Mouse (Mus musculus): Measurements from ENCODE around the gene Tas1r1. TPM values are rescaled to one million over a fixed set of nuclear protein-coding genes. Genes with fewer than 3 reads are reported as not detected.

Tas1r1 gene
- total and polyA plus RNA-seq, 2 experiments from 2014 or later: 0.11 to 1.6 TPM

- Histone ChIP-seq H3K27me3 (ENCODE audit: insufficient read depth, low read length) (no peaks in the 10 kb centered on the region), H3K4me1 (ENCODE audit: insufficient read depth, low read length) (peaks cover 14% of the 10 kb centered on the region; the same call in 1 of the 2 replicates), H3K9me3 (ENCODE audit: low read length) (no peaks in the 10 kb centered on the region), H3K27ac (ENCODE audit: low read depth, low read length) (no peak overlapping the region), H3K9ac (replicated peaks; ENCODE audit: low read length, poor library complexity, severe bottlenecking) (no peak overlapping the region), H3K4me3 (ENCODE audit: low read depth, low read length) (no peak overlapping the region), H3K4me2 (ENCODE audit: low read depth, low read length, poor library complexity, severe bottlenecking) (no peak overlapping the region), H3K36me3 (ENCODE audit: insufficient read depth, low read length) (no peaks in the 10 kb centered on the region)
- ATAC-seq (ENCODE audit: low FRiP score) (no peak), DNase-seq (ENCODE audit: low spot score) (no peak)
- 64% methylated on average over 7 of the region's 7 CpGs for WGBS
- TF ChIP-seq CTCF (IDR thresholded peaks at IDR 0.05): no peak
Observed at GRCm38 (mm10) chr4:152083611-152084220, 45.3 kb upstream of the Tas1r1 start.

- no peak for DNase-seq (ENCODE audit: low spot score)
- no peak overlapping the region for H3K4me3 ChIP-seq (ENCODE audit: low read depth, low read length)
- no peaks in the 10 kb centered on the region for H3K27me3 ChIP-seq (ENCODE audit: insufficient read depth, low read length)
- no peaks in the 10 kb centered on the region for H3K4me1 ChIP-seq (ENCODE audit: insufficient read depth, low read length)
- H3K27ac ChIP-seq (ENCODE audit: low read depth, low read length): no peak overlapping the region
- no peak for TF ChIP-seq CTCF (IDR thresholded peaks at IDR 0.05)
- WGBS: 71% methylated on average over 7 of the region's 7 CpGs
- no peaks in the 10 kb centered on the region for H3K36me3 ChIP-seq (ENCODE audit: insufficient read depth, low read length)
- H3K4me2 ChIP-seq (ENCODE audit: low read depth, low read length, poor library complexity, severe bottlenecking): no peak overlapping the region
- no peaks in the 10 kb centered on the region for H3K9me3 ChIP-seq (ENCODE audit: low read length)
- H3K9ac ChIP-seq (replicated peaks; ENCODE audit: low read length, poor library complexity, severe bottlenecking): no peak overlapping the region
- ATAC-seq (ENCODE audit: low FRiP score): no peak
Observed at GRCm38 (mm10) chr4:152079931-152080330, 41.6 kb upstream of the Tas1r1 start.

- no peak overlapping the region for H3K4me3 ChIP-seq (ENCODE audit: low read depth, low read length)
- no peak overlapping the region for H3K27ac ChIP-seq (ENCODE audit: low read depth, low read length)
- H3K4me1 ChIP-seq (ENCODE audit: insufficient read depth, low read length): no peaks in the 10 kb centered on the region
- H3K4me2 ChIP-seq (ENCODE audit: low read depth, low read length, poor library complexity, severe bottlenecking): no peak overlapping the region
- ATAC-seq (ENCODE audit: low FRiP score) (no peak), DNase-seq (ENCODE audit: low spot score) (no peak)
- H3K36me3 ChIP-seq (ENCODE audit: insufficient read depth, low read length): no peaks in the 10 kb centered on the region
- H3K9ac ChIP-seq (replicated peaks; ENCODE audit: low read length, poor library complexity, severe bottlenecking): no peak overlapping the region
- H3K9me3 ChIP-seq (ENCODE audit: low read length): no peaks in the 10 kb centered on the region
- H3K27me3 ChIP-seq (ENCODE audit: insufficient read depth, low read length): no peaks in the 10 kb centered on the region
- no peak for TF ChIP-seq CTCF (IDR thresholded peaks at IDR 0.05)
- 88% methylated on average over 3 of the region's 3 CpGs for WGBS
Observed at GRCm38 (mm10) chr4:152079261-152079660, 40.9 kb upstream of the Tas1r1 start.

- TF ChIP-seq CTCF (IDR thresholded peaks at IDR 0.05): no peak
- Histone ChIP-seq H3K36me3 (ENCODE audit: insufficient read depth, low read length) (no peaks in the 10 kb centered on the region), H3K9me3 (ENCODE audit: low read length) (no peaks in the 10 kb centered on the region), H3K9ac (replicated peaks; ENCODE audit: low read length, poor library complexity, severe bottlenecking) (no peak overlapping the region), H3K4me1 (ENCODE audit: insufficient read depth, low read length) (no peaks in the 10 kb centered on the region), H3K27ac (ENCODE audit: low read depth, low read length) (no peak overlapping the region), H3K4me3 (ENCODE audit: low read depth, low read length) (no peak overlapping the region), H3K4me2 (ENCODE audit: low read depth, low read length, poor library complexity, severe bottlenecking) (no peak overlapping the region), H3K27me3 (ENCODE audit: insufficient read depth, low read length) (no peaks in the 10 kb centered on the region)
- ATAC-seq (ENCODE audit: low FRiP score): no peak
- WGBS: 90% methylated on average over 10 of the region's 10 CpGs
- no peak for DNase-seq (ENCODE audit: low spot score)
Observed at GRCm38 (mm10) chr4:152078105-152078530, 39.8 kb upstream of the Tas1r1 start.

GRCm38 (mm10) chr4:152077191-152077590 is 38.8 kb upstream of the Tas1r1 start:
- ATAC-seq (ENCODE audit: low FRiP score): no peak
- no peak for TF ChIP-seq CTCF (IDR thresholded peaks at IDR 0.05)
- Histone ChIP-seq H3K27me3 (ENCODE audit: insufficient read depth, low read length) (no peaks in the 10 kb centered on the region), H3K27ac (ENCODE audit: low read depth, low read length) (no peak overlapping the region), H3K9me3 (ENCODE audit: low read length) (no peaks in the 10 kb centered on the region), H3K4me1 (ENCODE audit: insufficient read depth, low read length) (no peaks in the 10 kb centered on the region), H3K9ac (replicated peaks; ENCODE audit: low read length, poor library complexity, severe bottlenecking) (no peak overlapping the region), H3K36me3 (ENCODE audit: insufficient read depth, low read length) (no peaks in the 10 kb centered on the region), H3K4me3 (ENCODE audit: low read depth, low read length) (no peak overlapping the region), H3K4me2 (ENCODE audit: low read depth, low read length, poor library complexity, severe bottlenecking) (no peak overlapping the region)
- WGBS: 86% methylated on average over 9 of the region's 9 CpGs
- no peak for DNase-seq (ENCODE audit: low spot score)

- H3K36me3 ChIP-seq (ENCODE audit: insufficient read depth, low read length): no peaks in the 10 kb centered on the region
- WGBS: 87% methylated on average over 9 of the region's 9 CpGs
- ATAC-seq (ENCODE audit: low FRiP score) (no peak), DNase-seq (ENCODE audit: low spot score) (no peak)
- no peak overlapping the region for H3K4me2 ChIP-seq (ENCODE audit: low read depth, low read length, poor library complexity, severe bottlenecking)
- H3K4me1 ChIP-seq (ENCODE audit: insufficient read depth, low read length): no peaks in the 10 kb centered on the region
- H3K9ac ChIP-seq (replicated peaks; ENCODE audit: low read length, poor library complexity, severe bottlenecking): no peak overlapping the region
- TF ChIP-seq CTCF (IDR thresholded peaks at IDR 0.05): peak; percentile 19
- no peak overlapping the region for H3K27ac ChIP-seq (ENCODE audit: low read depth, low read length)
- no peaks in the 10 kb centered on the region for H3K9me3 ChIP-seq (ENCODE audit: low read length)
- H3K4me3 ChIP-seq (ENCODE audit: low read depth, low read length): no peak overlapping the region
- no peaks in the 10 kb centered on the region for H3K27me3 ChIP-seq (ENCODE audit: insufficient read depth, low read length)
Observed at GRCm38 (mm10) chr4:152074548-152074947, 36.2 kb upstream of the Tas1r1 start.

All from midbrain, postnatal 0 days (tissue).